Mouse (Mus musculus): ENCODE results near the gene Fto.
A peak's percentile ranks its signal among the peaks of the same experiment; 100 is the strongest.

Gene Fto

DNA sequence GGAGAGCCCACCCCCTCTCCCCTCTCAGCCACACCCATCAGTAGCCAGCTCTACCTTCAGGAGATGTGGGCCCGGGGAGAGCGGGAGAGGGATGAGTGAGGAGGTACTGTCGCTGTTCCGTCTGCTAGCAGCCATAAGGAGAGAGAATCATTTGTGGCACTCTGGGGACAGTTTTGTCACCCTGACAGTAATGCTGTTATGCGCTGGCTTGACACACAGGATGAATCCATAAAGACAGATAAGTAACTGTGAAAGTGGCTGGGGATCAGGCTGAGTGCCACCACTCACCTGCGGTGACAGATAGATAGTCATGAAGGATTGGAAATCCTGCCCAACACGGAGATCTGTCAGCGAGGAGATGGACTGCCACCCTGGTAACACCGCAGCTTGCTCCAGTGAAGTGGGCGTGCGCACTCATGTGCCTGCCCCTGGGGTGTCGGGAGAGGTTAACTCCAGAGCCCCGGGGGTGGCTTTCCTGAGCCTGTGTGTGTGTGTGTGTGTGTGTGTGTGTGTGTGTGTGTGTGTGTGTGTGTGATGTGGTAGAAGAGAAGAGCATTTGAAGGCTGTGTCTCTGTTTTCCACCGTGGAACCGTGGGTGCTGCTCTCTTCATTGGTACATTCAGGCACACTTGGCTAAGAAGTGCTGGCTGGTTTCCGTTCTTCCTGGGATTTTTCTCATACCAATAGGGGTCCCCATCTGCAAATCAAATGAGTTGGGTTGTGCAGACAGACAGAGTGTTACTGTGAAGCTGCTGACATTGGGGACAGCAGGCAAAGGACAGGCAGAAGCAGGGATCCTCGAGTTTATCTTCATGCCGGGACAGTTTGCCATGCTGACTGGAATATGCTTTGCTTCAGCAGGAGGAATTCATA is 312.6 kb downstream of the Fto start:
- DNase-seq: no peak

DNA sequence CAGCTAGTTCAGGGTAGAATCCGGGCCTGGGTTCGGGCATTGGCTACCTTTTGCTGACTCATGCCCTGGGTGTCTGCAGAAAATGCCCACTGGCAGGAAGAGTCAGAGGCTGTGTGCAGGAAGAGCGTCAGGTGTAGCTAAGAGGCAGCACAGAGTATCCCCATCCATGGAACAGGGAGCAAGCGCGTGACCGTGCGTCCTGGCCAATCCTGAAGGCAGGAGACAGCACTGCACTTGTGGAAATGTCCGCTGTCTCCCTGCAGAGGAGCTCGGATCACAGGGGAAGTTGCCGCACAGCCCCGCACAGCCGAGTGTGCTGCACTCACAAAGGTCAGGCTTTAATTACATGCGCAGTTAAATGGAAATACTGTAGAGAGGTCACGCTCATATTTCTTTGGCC is 316.3 kb downstream of the Fto start:
- peak; percentile 98 for DNase-seq

DNA sequence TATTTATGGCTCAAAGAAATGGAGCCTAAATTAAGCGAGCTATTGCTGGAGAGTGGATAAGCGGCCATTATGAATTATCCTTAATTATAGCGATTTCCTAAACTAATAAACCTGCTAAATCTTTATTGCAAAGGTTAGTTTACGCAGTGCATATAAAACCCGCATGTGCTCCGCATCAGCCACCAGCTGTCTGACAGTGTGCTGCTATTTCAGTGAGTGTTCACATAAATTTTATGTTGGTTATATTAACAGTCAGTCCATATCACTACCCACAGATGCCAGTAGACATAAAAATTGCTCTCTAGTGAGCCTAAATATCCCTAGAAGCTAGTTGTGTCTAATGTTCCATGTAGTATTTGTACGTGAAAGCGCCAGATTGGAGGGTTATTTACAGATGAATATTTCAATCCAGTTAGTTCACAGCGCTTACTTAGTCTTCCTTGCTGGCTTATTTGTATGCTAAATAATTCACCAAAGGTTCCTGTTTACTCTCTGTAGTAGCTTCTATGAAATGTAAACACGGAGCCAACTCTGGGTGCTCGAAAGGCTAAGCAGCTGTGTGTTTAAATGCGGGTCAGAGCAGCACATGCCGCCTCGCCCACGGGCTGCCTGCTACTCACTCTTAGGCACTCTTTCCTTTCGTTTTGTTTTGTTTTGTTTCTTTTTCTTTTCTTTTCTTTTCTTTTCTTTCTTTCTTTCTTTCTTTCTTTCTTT is 317.2 kb downstream of the Fto start:
- no peak for DNase-seq

DNA sequence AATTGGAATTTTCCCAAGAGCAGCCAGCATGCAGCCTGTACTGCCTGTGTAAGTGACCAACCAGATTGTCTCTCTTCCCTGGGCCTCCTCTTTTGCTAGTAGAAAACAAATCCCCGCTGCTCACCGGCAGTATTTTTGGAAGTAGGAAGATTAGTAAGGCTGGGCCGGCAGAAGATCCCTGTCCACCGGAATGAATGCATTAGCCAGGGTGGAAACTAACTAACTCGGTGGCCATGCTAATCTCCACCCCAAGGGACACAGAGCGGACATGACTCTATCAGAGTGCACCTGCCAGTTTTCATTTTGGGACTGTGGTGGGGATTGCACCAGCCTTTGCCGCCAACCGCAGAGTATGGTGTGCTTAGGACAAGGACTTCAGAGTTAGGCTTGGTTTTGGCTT is 319.1 kb downstream of the Fto start:
- no peak for DNase-seq

DNA sequence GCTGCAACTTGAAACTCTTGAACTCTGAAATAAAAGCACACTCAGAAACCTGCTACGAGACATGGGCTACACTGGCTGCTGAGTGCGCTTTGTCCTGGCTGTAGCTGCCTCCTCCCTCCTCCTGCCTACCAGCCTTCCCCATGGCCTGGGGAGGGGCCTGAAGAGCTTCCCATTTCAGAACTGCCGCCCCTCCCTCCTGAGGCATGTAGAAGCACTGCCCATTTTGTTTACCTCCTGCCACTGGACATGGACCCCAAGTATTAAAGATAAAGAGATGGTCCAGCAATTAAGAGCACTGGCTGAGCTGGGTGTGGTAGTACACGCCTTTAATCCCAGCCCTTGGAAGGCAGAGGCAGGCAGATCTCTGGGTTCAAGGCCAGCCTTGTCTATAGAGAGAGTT is 322.1 kb downstream of the Fto start:
- DNase-seq: no peak

DNA sequence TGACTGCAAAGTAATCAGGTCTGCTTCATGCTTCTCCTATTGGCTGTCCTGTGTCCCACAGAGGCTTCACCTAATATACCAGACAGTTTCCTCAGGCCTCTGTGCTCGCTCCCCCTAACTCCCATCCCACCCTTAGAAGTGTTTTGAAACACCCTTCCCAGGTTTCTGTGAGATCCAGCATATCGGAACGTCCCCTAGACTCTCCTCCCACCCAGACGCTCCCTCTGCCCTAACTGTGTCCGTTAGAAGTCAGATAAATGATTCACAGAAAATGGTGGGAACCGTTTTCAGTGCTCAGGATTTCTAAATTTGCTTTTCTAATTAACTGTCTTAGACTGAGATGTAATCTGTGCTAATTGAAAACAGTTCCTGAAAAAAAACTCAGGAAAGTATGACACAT is 323.6 kb downstream of the Fto start:
- DNase-seq: no peak

DNA sequence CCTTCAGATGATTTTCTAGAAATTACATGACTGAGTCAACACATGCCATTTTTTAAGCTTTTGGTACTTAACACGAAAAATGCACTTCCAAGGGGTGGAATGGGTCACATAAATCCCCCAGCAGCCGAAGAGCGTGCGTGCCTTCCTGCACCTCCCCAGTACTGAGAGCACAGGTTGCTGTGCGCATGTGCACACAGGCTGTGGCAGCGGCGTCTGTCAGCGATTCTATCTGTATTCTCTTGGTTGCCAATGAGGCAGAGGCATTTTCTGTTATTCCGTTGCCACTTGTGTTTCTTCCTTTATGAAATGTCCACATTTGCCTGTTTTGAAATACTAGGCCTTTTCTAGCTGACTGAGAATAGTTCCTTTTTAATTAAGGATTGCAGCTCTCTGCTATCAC is 324.4 kb downstream of the Fto start:
- no peak for DNase-seq

DNA sequence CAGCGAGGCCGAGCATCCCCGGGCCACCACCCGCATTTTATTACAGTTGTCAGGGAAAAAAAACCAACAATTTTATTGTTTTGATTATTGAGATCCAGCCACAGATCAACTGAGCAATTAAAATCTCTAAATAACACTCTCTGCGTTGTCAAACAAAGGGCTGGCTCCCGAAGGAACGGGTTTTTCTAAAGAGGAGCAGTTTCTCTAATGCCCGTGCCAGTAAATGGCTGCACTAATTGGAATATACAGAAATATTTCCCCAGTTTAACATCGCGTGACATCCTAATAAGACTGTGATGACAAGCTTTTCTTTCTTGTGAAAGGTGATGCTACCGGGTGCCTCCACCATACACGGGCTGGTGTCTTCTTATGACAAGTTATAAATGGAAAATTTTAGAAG is 324.9 kb downstream of the Fto start:
- no peak for DNase-seq

DNA sequence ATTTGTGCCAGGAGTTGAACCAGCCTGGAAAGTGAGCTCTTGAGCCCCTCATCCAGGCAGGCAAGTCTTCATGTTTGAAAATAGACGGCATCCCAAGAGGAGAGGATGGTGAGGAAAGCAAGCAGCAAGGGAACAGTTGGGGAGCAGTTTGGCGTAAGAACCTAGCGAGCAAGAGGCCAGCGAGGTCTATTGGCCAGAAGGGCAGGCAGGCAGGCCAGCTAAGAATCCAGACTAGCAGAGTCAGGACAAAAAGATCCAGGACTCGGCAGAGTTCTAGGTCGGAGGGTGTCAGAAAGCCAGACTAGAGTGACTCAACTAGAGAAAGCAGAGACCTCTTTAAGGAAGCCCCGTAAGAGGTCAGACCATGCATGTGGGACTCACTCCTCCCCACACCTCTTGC is 327.1 kb downstream of the Fto start:
- peak; percentile 93 for DNase-seq

DNA sequence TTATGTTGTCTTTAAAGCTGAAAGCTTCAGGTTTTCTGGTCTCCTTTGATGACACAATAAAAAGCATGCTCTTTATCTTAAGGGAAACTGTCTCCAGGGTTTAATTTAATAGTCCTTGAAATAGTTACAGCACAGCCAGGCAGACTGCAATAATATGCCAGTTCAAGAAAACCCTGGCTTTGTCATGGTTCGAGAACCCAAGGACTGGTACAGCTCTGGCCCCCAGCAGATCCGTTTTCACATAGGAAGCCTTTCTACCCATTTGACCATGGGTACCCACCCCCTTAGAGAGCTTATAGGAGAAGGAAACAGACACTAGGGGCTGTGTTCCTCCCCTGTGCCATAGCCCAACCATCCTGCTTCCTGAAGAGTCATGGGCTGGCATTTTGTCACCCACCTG is 332.2 kb downstream of the Fto start:
- DNase-seq: no peak

DNA sequence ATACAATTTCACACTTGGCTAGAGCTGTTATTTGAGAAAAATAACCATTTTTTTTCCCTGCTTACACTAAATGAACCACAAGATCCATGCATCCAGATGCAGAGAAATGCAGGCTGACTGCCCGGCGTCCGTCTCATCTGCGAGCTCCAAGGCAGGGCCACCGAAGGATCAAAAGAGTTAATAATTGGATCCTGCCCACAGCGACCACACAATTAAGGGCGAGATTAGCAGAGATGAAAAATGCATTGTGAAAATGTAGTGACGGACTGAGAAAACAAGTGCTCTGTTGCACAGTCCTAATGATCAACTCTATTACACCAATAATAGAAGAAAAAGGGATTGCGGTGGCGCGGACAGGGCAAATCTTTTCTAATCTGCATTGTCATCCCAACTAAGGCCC is 334.6 kb downstream of the Fto start:
- DNase-seq: no peak

DNA sequence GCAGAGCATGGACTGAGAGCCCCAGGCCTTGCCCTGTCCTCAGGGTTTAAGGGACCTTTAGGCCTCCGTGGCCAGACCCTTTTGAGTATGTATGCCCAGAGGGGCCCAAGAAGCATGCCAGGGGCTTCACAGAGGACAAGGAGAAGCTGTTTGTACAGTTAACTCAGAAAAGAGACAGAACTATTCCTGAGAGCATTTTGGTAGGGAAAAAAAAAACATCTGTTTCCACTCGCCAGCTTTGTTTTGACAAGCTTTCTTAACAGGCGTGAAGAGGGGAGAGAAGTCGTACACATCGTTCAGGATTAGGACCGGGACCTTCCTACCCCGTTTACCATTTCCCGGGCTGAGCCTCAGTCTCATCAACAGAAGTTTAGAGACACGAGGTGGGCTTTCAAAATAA is 335.5 kb downstream of the Fto start:
- no peak for DNase-seq

DNA sequence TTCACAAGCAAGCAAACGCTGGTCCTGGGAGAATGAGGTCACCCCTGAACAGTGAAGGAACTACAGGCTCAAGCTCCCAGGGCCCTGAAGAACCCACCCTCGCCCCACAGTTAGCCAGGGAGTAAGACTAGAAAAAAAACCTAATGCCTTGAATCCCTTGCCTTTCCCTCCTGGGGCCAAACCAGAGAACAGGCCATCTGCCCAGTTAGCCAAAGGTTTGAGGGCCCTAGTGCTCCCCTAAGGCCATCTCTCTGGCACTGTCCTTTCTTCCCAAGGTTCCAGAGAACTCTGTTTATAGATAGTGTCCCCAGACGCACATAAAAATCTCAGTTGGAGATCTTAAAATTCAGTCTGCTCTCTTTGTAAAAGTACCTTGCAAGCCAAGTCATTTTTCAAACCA is 340.2 kb downstream of the Fto start:
- DNase-seq: no peak

DNA sequence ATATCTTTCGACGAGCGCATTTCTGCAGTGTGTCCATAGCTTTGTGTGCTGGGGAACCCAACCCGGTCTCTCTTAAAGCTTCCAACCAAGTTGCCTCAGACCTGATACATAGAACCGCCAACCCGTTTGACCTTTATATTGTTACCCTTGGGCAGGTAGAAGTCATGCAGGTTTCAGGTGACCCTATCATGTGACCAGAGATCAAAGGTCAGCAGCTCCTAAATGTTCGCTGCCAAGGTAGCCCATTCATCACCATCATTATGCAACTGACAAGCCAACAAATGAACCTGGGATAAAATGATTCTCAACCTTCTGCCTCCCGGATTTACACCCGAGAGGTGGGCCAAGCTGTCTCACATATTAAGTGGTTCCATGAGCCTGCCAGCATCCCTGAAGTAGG is 344.1 kb downstream of the Fto start:
- DNase-seq: no peak

DNA sequence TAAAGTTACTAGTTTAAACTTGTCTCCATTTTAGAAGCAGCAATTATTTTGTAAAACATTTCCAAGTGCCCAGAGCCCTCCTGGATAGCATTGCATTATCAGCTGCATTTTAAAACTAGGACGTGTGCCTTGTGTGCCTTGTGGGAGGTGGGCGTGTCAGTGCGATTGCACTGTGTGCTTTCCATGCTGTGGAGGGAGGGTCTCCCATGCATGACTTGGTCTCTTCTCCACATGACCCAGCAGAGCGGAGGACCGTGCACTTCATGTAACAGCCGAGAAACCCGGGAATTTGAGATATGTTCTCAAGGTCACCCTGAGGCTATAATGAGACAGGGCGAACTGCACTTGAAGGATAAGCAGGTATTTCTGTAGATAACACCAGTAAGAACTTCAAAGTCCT is 347.6 kb downstream of the Fto start:
- no peak for DNase-seq

DNA sequence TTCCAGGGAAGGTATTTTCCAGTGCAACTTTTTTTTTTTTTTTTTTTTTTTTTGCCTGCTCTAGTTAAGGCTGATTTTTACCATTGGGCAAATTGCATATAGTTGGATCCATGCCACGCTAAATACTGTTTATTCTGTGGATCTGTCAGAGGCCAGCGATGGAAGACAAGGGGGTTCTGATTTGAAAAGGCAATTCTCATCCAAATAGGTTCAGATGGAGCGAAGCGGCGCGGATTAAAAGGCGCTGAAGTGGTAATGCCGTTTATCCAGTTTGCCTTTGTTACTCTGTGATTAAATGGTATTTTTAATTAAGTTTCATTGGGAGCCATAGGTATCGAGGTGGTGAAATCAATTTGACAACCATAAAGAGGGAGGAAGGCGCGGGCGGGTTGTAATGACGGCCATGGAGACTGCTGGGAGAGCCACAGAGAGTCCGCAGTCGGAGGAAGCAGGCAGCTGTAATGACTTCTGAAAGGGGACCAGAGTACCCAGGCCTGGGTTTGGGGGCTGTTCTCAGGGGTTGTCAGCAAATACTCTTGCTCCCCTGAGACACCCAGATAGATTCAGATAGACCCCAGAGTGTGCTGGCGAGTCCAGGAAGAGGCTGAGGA is 356.2 kb downstream of the Fto start:
- DNase-seq: no peak

DNA sequence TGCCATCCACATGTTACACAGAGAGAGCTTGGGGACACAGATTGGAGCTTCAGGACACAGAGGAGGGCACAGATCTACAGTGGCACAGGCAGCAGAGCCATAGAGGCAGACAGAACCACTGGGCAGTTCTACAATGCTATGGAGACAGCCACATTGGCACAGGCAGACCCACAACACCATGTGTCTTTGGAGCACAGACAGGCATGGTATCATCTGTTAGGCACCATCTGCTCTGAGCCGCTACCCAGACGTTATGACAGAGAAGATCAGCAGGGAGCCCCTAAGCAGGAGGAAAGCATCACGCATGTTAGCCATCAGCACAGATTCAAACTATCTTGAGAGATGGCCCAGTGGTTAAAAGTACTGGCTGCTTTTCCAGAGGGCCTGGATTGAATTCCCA is 363.6 kb downstream of the Fto start:
- DNase-seq: no peak

DNA sequence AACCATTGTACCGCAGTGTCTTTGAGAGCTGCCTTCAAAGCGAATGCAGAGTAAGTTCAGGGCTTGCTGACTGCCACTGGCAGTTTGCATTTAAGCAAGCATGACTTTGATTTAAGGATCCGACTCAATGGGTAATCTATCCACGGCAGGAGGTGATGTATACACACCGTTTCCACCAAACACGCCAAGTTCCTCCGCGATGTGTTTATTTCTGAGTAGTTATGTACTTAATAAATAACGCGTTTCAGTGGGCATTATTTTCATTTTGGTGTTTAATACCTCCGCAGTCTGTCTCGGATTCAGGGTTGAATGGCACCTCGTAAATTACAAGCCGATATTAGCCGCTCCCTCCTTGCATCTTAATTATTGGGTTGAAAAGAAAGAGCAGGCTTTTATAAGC is 366.1 kb downstream of the Fto start:
- no peak for DNase-seq

DNA sequence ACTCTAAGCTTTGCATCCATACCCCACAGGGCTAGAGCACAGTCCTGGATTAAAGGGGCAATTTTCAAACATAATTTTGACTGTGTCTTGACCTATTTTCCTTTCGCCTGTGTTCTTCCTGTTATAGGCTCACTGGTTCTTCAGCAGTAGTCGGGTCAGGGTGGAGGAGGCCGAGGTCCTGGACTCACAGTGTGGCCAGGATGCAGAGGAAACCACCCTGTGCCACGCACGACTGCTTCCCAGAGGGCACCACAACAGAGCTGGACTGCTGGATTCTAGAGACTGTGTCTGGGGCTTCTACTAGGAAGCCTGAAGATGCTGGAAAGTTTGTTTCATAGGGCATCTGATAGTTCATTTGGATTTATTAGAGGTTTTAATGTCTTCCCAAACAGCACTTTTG is 366.8 kb downstream of the Fto start:
- no peak for DNase-seq

DNA sequence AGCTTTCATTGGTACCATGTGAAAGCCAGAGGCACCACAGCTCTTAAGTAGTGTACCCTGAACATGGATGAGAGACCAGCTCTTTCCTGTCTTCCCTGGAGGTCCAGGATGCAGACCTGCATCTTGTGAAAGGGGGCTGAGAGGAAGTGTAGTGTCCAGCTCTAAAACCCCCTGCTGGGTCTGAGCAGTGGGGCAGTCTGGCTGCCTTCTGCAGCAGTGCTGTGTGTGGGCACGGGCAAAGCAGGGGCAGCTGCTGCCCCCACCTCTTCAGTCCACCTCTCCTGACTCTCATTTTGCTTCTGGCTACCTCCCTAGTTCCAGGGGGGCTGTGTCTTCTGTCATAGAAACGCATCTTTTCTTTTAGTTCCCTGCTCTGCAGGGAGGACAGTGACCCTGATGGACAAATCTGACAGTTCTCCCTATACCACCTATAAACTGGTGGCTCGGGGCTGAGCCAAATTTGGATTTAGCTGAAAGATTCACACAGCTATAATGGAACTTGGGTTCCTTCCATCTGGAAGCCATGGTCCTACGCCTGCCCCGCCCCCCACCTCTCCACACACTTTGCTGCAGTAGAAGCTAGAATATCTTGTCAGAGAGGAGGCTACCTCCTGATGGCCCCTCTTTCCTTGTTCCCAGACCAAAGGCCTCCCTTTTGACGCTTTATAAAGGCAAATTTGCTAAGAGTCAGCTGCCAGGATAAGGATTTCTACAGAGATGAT is 371.4 kb downstream of the Fto start:
- DNase-seq: no peak

DNA sequence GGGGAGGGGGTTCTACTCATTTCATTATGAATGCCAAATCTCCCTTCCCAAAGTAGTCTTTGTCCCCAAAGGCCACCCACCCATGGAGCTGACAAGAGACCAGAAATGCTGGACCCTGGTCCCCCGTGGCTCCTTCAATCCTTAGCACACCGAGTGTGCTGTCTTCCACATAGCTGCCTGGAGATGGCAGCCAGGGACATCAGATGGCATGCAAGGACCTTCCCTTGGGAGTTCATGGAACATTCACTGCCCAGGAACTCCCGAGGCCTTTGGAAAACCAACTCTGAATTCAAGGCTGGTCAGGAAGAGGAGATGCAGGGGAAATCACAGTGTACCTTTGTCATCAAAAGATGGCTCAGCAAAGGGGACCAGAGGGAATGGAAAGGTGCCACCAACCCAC is 372.1 kb downstream of the Fto start:
- no peak for DNase-seq

DNA sequence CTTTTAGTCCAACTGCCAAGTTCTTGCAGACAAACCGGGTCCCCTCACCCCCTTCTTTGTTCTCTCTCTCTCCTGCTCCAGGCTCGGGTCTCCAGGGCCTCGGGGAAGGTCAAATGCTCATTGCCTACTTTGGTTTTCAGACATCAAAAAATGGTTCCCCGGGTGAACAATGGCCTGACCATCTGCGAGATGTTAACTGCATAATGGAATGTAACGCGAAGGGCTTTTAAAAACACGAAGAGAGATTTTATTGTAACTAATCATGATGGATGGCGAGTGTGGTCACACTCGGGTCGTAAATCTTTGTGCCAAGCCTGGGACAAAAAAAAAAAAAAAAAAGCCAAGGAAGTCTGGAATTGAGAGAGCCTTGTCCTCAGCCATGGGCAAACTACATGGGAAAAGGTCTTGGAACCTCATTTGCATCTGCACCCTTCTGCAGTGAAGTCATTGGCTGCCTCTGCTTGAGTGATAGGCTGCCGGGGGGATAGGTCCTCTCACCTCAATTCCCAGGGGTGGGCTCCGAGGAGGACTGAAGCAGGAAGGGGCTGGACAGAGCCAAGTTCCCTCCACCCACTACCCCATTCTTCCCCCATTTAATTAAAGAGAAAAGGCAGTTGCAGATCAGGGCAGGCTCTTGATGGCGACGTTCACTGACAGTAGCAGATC is 378.9 kb downstream of the Fto start:
- no peak for DNase-seq

DNA sequence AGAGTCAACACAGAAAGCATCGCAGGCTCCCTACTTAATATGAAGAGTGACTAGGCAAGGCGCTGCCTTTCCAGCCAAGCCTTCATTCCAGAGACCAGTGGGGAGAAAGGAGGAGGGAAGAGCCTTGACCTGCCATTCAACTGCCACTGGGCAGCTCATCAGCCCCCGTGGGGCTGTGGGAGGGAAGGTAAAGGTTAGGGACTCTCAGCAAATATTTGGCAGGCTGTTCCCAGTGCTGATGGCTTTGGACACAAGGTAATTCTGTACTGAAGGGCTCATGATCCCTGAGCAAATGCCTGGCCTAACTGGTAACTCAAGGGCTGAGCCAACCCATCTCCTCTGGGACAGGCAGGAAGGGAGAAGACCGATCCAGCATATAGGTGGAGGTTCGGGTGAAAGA is 393.2 kb downstream of the Fto start:
- no peak for DNase-seq
